Mouse (Mus musculus): ENCODE measurements around the gene Plagl1.

- TF ChIP-seq CTCF (IDR thresholded peaks at IDR 0.05; ENCODE audit: low read depth) (no peak), EP300 (IDR thresholded peaks at IDR 0.05; ENCODE audit: low read depth) (no peak)
Measured at GRCm38 (mm10) chr10:13060021-13060668, at the start of gene Plagl1.

All from heart, postnatal 0 days (tissue).